Mouse (Mus musculus) hindbrain, embryonic 11.5 days (tissue): ENCODE results near the gene Elfn2. TPM values are rescaled to one million over a fixed set of nuclear protein-coding genes. Genes with fewer than 3 reads are reported as not detected.

Source experiments
- ATAC-seq: fragments of 200-750 bp; cut with Nextera tagmentation; 2 replicates; pipeline ENCODE4 v1.8.0; 2017; ENCODE audit warnings: mild to moderate bottlenecking, moderate TSS enrichment, moderate library complexity; ENCODE audit not compliant: low FRiP score
- DNase-seq: peaks from one replicate; pipeline ENCODE4 v3.0.0-alpha.2; 2015; ENCODE audit warnings: low spot score
- H3K27ac ChIP-seq: fragments of 300-500 bp; sonication (generic); 2 replicates; pipeline ENCODE4 v1.5.1; 2014; ENCODE audit warnings: mild to moderate bottlenecking, low read depth, low read length
- H3K27me3 ChIP-seq: fragments of 300-500 bp; sonication (generic); 2 replicates; pipeline ENCODE4 v1.6.1; 2014; ENCODE audit warnings: mild to moderate bottlenecking, low read length, moderate library complexity, mixed read lengths; ENCODE audit not compliant: control insufficient read depth, insufficient read depth
- H3K36me3 ChIP-seq: fragments of 300-500 bp; sonication (generic); 2 replicates; pipeline ENCODE4 v1.6.1; 2014; ENCODE audit warnings: mild to moderate bottlenecking, low read length, moderate library complexity, mixed read lengths; ENCODE audit not compliant: control insufficient read depth, insufficient read depth
- H3K4me1 ChIP-seq: fragments of 300-500 bp; sonication (generic); replicated peaks from 2 replicates; pipeline ENCODE4 v1.6.1; 2014; ENCODE audit warnings: low read length, mixed read lengths; ENCODE audit not compliant: control insufficient read depth, insufficient read depth
- H3K4me2 ChIP-seq: fragments of 300-500 bp; sonication (generic); replicated peaks from 2 replicates; pipeline ENCODE4 v1.6.1; 2014; ENCODE audit warnings: mild to moderate bottlenecking, low read depth, low read length
- H3K4me3 ChIP-seq: fragments of 300-500 bp; sonication (generic); 2 replicates; pipeline ENCODE4 v1.5.1; 2014; ENCODE audit warnings: low read depth, low read length
- H3K9ac ChIP-seq: fragments of 300-500 bp; sonication (generic); 2 replicates; pipeline ENCODE4 v1.6.1; 2014; ENCODE audit warnings: low read depth, low read length
- H3K9me3 ChIP-seq: fragments of 300-500 bp; sonication (generic); 2 replicates; pipeline ENCODE4 v1.6.1; 2016; ENCODE audit warnings: low read length; ENCODE audit not compliant: control insufficient read depth
- WGBS: fragments of 180-500 bp; shearing (Covaris S2); extraction: QIAGEN DNeasy Blood & Tissue Kit; methylation state at CpG from one replicate; pipeline ENCODE4 v1.1.7; 2014; 5-methylcytosine and 5-hydroxymethylcytosine counted together
- polyA plus RNA-seq: library from polyadenylated mRNA; unstranded; fragments of >200 nt; fragmentation: Nextera tagmentation; extraction: Ambion mirVana; gene quantifications from 2 replicates; pipeline ENCODE4 v1.2.1, GENCODE M21; 2014

Elfn2 gene
- polyA plus RNA-seq, 1 experiment from 2014 or later, result 0.85 TPM

DNA sequence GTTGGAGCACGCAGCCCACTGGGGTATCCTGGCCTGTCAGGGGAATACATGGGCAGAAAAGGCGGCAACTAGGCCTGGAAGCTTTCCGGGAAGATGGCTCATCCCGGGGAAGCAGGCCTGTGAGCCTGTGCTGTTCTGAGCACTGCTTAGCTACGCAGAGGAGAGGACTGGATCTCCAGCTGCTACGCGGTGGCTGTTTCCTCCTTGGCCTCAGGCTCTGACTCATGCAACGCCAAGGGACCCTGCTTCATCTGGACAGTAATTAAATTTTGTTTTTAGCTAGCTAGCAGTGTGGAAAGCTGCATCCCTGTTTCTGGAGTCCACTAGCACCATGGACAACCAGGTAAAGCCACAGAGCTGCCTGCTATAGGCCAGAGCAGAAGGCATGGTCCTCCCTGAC lies 36.8 kb downstream of the Elfn2 start:
- Histone ChIP-seq H3K9ac (no peak overlapping the region), H3K36me3 (no peaks in the 10 kb centered on the region), H3K4me2 (no peak overlapping the region), H3K27me3 (peaks cover 2% of the 10 kb centered on the region; the same call in 1 of the 2 replicates), H3K4me3 (no peak overlapping the region), H3K9me3 (no peaks in the 10 kb centered on the region), H3K4me1 (peaks cover 22% of the 10 kb centered on the region), H3K27ac (peak overlapping the region; percentile 61)
- ATAC-seq (no peak), DNase-seq (no peak)
- WGBS, result 61% methylated on average over 8 of the region's 8 CpGs

GRCm38 (mm10) chr15:78681301-78681700 lies 37.3 kb downstream of the Elfn2 start:
- ATAC-seq (no peak), DNase-seq (no peak)
- Histone ChIP-seq H3K9ac (no peak overlapping the region), H3K27ac (peak overlapping the region; percentile 27), H3K4me3 (no peak overlapping the region), H3K36me3 (no peaks in the 10 kb centered on the region), H3K4me2 (no peak overlapping the region), H3K4me1 (peaks cover 23% of the 10 kb centered on the region), H3K27me3 (peaks cover 2% of the 10 kb centered on the region; the same call in 1 of the 2 replicates), H3K9me3 (no peaks in the 10 kb centered on the region)
- 80% methylated on average over 8 of the region's 8 CpGs for WGBS

GRCm38 (mm10) chr15:78680291-78680690 lies 38.3 kb downstream of the Elfn2 start:
- no peak overlapping the region for H3K4me3 ChIP-seq
- ATAC-seq, result no peak
- H3K27ac ChIP-seq, result peak overlapping the region; percentile 27
- H3K4me1 ChIP-seq, result peaks cover 22% of the 10 kb centered on the region
- H3K36me3 ChIP-seq, result no peaks in the 10 kb centered on the region
- no peak overlapping the region for H3K4me2 ChIP-seq
- H3K9ac ChIP-seq, result no peak overlapping the region
- DNase-seq, result peak; percentile 47
- no peaks in the 10 kb centered on the region for H3K9me3 ChIP-seq
- H3K27me3 ChIP-seq, result 0 out of 2 replicates have a peak, but pooled peaks cover 2% of the 10 kb centered on the region
- WGBS, result 60% methylated on average over 22 of the region's 22 CpGs

DNA sequence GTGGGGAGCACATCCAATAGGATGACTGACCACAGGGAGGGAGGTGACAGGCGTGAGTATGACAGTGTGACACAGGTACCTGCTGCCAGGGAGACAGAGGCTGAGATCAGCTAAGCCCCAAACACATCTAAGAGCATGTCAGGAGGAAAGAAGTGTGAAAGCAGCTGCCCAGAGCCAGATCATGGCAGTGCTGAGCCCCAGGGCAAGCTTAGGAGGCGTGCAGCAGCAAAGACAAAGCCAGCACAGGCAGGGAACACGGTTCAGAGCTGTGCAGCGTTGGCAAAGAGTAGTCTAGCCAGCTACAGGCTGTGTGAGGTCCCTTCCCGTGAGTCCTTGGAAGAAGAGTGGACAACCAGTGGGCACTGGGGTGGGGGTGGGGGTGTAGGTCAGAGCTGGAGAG lies 40.9 kb downstream of the Elfn2 start:
- Histone ChIP-seq H3K9ac (no peak overlapping the region), H3K4me3 (no peak overlapping the region), H3K4me2 (no peak overlapping the region), H3K27ac (no peak overlapping the region), H3K4me1 (peaks cover 15% of the 10 kb centered on the region), H3K9me3 (no peaks in the 10 kb centered on the region), H3K36me3 (no peaks in the 10 kb centered on the region), H3K27me3 (peaks cover 10% of the 10 kb centered on the region)
- ATAC-seq, result no peak
- DNase-seq, result no peak
- 65% methylated on average over 5 of the region's 5 CpGs for WGBS

DNA sequence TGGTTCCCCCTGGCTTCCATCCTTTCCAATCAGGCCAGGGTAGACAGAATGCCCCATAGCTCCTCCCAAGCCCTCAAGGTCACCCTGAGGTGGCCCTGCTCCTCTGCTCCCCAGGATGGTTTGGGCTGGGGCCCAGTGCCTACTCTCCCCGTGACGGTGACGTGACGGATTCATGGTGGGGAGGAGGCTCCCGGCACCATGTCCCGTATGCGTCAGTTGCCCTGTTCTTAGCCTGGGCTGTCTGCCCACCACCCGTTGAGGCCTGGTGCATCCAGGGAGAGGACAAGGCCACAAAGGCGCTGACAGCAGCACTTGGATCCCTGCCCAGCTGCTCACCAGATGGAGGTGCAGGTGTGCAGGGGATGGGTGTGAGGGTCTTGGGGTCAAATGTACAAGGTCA lies 41.6 kb downstream of the Elfn2 start:
- H3K9ac ChIP-seq, result no peak overlapping the region
- 71% methylated on average over 9 of the region's 9 CpGs for WGBS
- peaks cover 16% of the 10 kb centered on the region for H3K27me3 ChIP-seq

GRCm38 (mm10) chr15:78674912-78675412 lies 43.6 kb downstream of the Elfn2 start:
- Histone ChIP-seq H3K9ac (no peak overlapping the region), H3K36me3 (no peaks in the 10 kb centered on the region), H3K4me3 (no peak overlapping the region), H3K4me1 (peaks cover 6% of the 10 kb centered on the region; the same call in 1 of the 2 replicates), H3K4me2 (no peak overlapping the region), H3K27me3 (peaks cover 24% of the 10 kb centered on the region), H3K9me3 (no peaks in the 10 kb centered on the region), H3K27ac (no peak overlapping the region)
- ATAC-seq (no peak), DNase-seq (no peak)
- WGBS, result 62% methylated on average over 6 of the region's 6 CpGs

More for the DNA sequence above, 41.6 kb downstream of the Elfn2 start:
- H3K4me3 ChIP-seq, result no peak overlapping the region
- no peak overlapping the region for H3K4me2 ChIP-seq
- no peak for ATAC-seq
- no peak for DNase-seq
- peaks cover 14% of the 10 kb centered on the region for H3K4me1 ChIP-seq
- H3K27ac ChIP-seq, result no peak overlapping the region
- no peaks in the 10 kb centered on the region for H3K36me3 ChIP-seq
- no peaks in the 10 kb centered on the region for H3K9me3 ChIP-seq

DNA sequence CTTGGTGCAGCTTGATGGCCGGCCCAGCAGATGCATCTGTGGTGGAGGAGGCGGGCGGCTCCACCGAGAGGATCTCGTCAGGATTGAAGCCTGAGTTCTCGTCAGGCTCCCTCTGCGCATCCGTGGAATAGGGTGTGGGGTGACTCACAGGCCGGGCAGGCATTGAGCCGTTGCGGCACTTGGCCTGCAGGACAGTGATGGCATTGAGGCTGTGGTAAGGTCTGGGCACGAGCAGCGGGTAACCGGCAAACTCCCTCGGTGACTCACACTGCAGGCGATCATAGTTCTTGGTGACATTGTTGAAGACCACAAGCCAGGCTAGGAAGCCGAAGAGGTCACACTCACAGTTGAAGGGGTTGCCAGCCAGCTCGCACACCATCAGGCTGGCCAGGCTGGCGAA lies 45.1 kb downstream of the Elfn2 start:
- no peak for ATAC-seq
- no peak overlapping the region for H3K9ac ChIP-seq
- H3K9me3 ChIP-seq, result no peaks in the 10 kb centered on the region
- no peaks in the 10 kb centered on the region for H3K36me3 ChIP-seq
- DNase-seq, result no peak
- H3K4me2 ChIP-seq, result no peak overlapping the region
- no peak overlapping the region for H3K27ac ChIP-seq
- H3K27me3 ChIP-seq, result peaks cover 24% of the 10 kb centered on the region
- no peak overlapping the region for H3K4me3 ChIP-seq
- WGBS, result 86% methylated on average over 19 of the region's 19 CpGs
- H3K4me1 ChIP-seq, result 0 out of 2 replicates have a peak, but pooled peaks cover 6% of the 10 kb centered on the region

DNA sequence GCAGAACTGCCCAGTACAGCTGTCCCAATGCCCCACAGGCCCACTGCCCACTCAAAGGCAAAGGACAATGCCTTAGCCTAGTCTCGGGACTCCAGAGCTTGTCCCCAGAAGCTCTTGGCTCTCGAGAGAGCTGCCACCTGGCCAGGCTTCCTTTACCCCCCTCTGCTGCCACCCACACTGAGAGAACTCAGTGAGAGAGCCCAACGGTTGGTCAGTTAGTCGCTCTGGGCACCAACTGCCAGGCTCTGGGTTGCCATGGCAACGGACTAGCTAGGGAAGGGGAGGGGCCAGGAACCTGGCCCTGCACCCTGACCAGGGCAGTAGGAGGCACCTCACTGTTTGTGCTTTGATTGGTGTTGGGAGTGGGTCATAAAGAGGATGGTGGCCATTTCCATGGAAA lies 48.2 kb downstream of the Elfn2 start:
- no peak overlapping the region for H3K4me2 ChIP-seq
- ATAC-seq (no peak), DNase-seq (no peak)
- no peaks in the 10 kb centered on the region for H3K36me3 ChIP-seq
- no peak overlapping the region for H3K4me3 ChIP-seq
- H3K9me3 ChIP-seq, result no peaks in the 10 kb centered on the region
- H3K27ac ChIP-seq, result no peak overlapping the region
- H3K9ac ChIP-seq, result no peak overlapping the region
- 37% methylated on average over 5 of the region's 5 CpGs for WGBS
- 0 out of 2 replicates have a peak, but pooled peaks cover 4% of the 10 kb centered on the region for H3K4me1 ChIP-seq
- peaks cover 24% of the 10 kb centered on the region for H3K27me3 ChIP-seq

- WGBS, result 74% methylated on average over 10 of the region's 10 CpGs
- peaks cover 22% of the 10 kb centered on the region for H3K27me3 ChIP-seq
- no peak for ATAC-seq
- no peak overlapping the region for H3K27ac ChIP-seq
- H3K9ac ChIP-seq, result no peak overlapping the region
- H3K4me1 ChIP-seq, result 0 out of 2 replicates have a peak, but pooled peaks cover 2% of the 10 kb centered on the region
- H3K4me2 ChIP-seq, result no peak overlapping the region
- no peaks in the 10 kb centered on the region for H3K9me3 ChIP-seq
- no peak overlapping the region for H3K4me3 ChIP-seq
- no peaks in the 10 kb centered on the region for H3K36me3 ChIP-seq
- DNase-seq, result no peak
Observed at GRCm38 (mm10) chr15:78669221-78669871, 49.2 kb downstream of the Elfn2 start.
